Mouse (Mus musculus) c-Kit-positive CD71-positive TER-119-positive erythroid progenitor cells, embryonic 14.5 days (primary cell): ENCODE measurements around the gene Fam117a.
A peak's percentile ranks its signal among the peaks of the same experiment; 100 is the strongest.

Experiments used
- DNase-seq: peaks from one replicate; pipeline ENCODE4 v3.0.0-alpha.2; 2013; ENCODE audit warnings: low spot score

The Fam117a gene

GRCm38 (mm10) chr11:95365596-95365995 is 28.8 kb downstream of the Fam117a start:
- DNase-seq, result no peak

GRCm38 (mm10) chr11:95366280-95366897 is 29.6 kb downstream of the Fam117a start:
- DNase-seq, result no peak

GRCm38 (mm10) chr11:95367011-95367735 is 30.4 kb downstream of the Fam117a start:
- no peak for DNase-seq

- DNase-seq, result no peak
Observed at GRCm38 (mm10) chr11:95368231-95368823, 31.5 kb downstream of the Fam117a start.

GRCm38 (mm10) chr11:95368871-95369270 is 32.1 kb downstream of the Fam117a start:
- DNase-seq, result no peak

- DNase-seq, result no peak
Observed at GRCm38 (mm10) chr11:95369964-95370890, 33.4 kb downstream of the Fam117a start.

GRCm38 (mm10) chr11:95371182-95371581 is 34.4 kb downstream of the Fam117a start:
- DNase-seq, result no peak

- no peak for DNase-seq
Observed at GRCm38 (mm10) chr11:95378926-95379325, 42.1 kb downstream of the Fam117a start.

- DNase-seq, result no peak
Observed at GRCm38 (mm10) chr11:95379552-95379951, 42.7 kb downstream of the Fam117a start.

- DNase-seq, result no peak
Observed at GRCm38 (mm10) chr11:95380711-95381110, 43.9 kb downstream of the Fam117a start.

GRCm38 (mm10) chr11:95381146-95381545 is 44.3 kb downstream of the Fam117a start:
- no peak for DNase-seq

- DNase-seq, result no peak
Observed at GRCm38 (mm10) chr11:95383331-95383986, 46.6 kb downstream of the Fam117a start.

- no peak for DNase-seq
Observed at GRCm38 (mm10) chr11:95384004-95384318, 47.1 kb downstream of the Fam117a start.

- peak; percentile 98 for DNase-seq
Observed at GRCm38 (mm10) chr11:95384319-95384972, 47.6 kb downstream of the Fam117a start, which contains the start of gene Slc35b1. Gene Slc35b1 (plus strand): TSS chr11:95384692.

GRCm38 (mm10) chr11:95384973-95385320 is 48.1 kb downstream of the Fam117a start:
- no peak for DNase-seq

- DNase-seq, result no peak
Observed at GRCm38 (mm10) chr11:95387354-95387753, 50.5 kb downstream of the Fam117a start.

GRCm38 (mm10) chr11:95389006-95389405 is 52.2 kb downstream of the Fam117a start:
- DNase-seq, result no peak

GRCm38 (mm10) chr11:95390420-95390819 is 53.6 kb downstream of the Fam117a start:
- DNase-seq, result no peak

- no peak for DNase-seq
Observed at GRCm38 (mm10) chr11:95391201-95391600, 54.4 kb downstream of the Fam117a start.

- DNase-seq, result no peak
Observed at GRCm38 (mm10) chr11:95391743-95392142, 54.9 kb downstream of the Fam117a start.

- DNase-seq, result no peak
Observed at GRCm38 (mm10) chr11:95392223-95392667, 55.4 kb downstream of the Fam117a start.
